Mouse (Mus musculus) yolk sac, embryonic 10.5 days (tissue): ENCODE measurements around the gene Herc2.

Experiments used
- DNase-seq: peaks from one replicate; pipeline ENCODE4 v3.0.0-alpha.2; 2017; ENCODE audit warnings: low spot score

Herc2 gene

GRCm38 (mm10) chr7:56201483-56202218 is 151.7 kb downstream of the Herc2 start:
- no peak for DNase-seq

- DNase-seq: no peak
Observed at GRCm38 (mm10) chr7:56202843-56203242, 152.8 kb downstream of the Herc2 start.

- no peak for DNase-seq
Observed at GRCm38 (mm10) chr7:56203286-56203685, 153.3 kb downstream of the Herc2 start.

- no peak for DNase-seq
Observed at GRCm38 (mm10) chr7:56204877-56205276, 154.9 kb downstream of the Herc2 start.

- no peak for DNase-seq
Observed at GRCm38 (mm10) chr7:56220811-56221210, 170.8 kb downstream of the Herc2 start.

GRCm38 (mm10) chr7:56235794-56236423 is 185.9 kb downstream of the Herc2 start:
- DNase-seq: peak; percentile 14

- no peak for DNase-seq
Observed at GRCm38 (mm10) chr7:56236617-56237016, 186.6 kb downstream of the Herc2 start.

GRCm38 (mm10) chr7:56239543-56239942 is 189.5 kb downstream of the Herc2 start, which contains the start of gene Oca2:
Gene Oca2 (plus strand): TSS chr7:56239760.
- DNase-seq: no peak

- DNase-seq: no peak
Observed at GRCm38 (mm10) chr7:56254568-56254967, 204.6 kb downstream of the Herc2 start.

- no peak for DNase-seq
Observed at GRCm38 (mm10) chr7:56257875-56258441, 208.0 kb downstream of the Herc2 start.

- no peak for DNase-seq
Observed at GRCm38 (mm10) chr7:56277506-56277905, 227.5 kb downstream of the Herc2 start.
